Mouse (Mus musculus) spleen, postnatal 10 days (tissue): Measurements from ENCODE around the gene Spink2.
"Not testable (repeated sequence)": the region's sequence is repeated elsewhere in the genome, so short reads cannot be mapped to it uniquely, and the experiment has no call there.

Experiments
- DNase-seq, 2 experiments: peaks; one replicate each; pipeline ENCODE4 v3.0.0; 2021 to 2022; ENCODE audit warnings: low spot score in 2 of 2

Gene Spink2

DNA sequence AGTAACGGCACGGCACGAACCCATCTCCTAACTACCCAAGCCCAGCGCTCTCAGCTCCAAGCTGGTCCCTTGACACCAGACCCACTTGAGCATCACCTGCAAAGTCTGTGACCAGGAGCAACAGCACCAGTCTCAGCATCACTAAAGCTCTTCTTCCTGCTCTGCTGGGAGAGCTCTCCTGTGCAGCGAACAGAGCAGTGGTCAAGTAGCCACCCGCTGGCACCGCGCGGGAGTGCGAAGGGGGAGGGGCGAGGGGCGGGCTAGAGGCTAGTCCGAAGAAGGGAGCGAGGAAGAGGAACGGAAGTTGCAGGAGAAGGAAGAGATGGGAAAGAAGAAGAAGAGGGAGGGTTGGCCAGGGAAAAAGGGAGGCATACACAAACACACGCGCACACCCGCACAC is at the start of gene Spink2:
Gene Spink2, minus strand, starts transcription at position 236 of the 400 bp plus-strand sequence.
- DNase-seq = no peak

DNA sequence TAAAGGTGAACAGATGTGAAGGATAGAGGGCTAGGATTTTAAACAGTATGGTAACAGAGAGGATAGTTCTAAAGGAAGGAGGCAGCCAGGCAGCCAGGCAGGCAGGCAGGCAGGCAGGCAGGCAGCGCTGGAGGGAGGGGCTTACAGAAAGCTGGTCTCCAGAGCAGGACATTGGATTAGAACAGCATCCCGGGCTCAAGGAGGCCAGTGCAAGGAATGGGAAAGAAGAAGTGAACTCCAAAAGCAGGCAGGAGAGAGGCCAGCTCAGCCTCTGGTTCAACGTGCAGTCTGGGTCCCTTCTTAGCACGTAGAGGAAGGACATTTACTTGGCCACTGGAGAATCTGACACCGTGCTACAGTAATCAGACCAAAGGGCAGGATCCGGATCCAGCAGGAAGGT is 48.9 kb upstream of the Spink2 start:
- DNase-seq = no peak

GRCm38 (mm10) chr5:77259315-77259714 is 48.0 kb upstream of the Spink2 start:
- no peak for DNase-seq

DNA sequence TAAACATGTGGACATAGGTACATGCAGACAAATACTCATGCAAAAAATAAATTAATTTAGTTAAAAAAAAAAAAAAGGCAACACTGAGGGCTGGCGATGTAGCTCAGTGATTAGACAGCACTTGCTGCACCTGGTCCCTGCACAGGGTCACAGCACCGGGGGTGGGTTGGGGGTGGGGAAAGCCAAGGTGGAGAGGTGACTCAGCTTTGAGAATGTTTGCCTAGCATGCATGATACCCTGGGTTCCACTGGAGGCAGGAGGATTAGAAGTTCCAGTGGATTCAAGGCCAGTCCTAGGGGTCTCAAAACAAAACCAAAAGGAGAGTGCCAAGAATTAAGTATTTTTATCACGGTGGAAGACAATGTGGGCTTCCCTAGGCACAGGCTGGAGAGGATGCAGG is 46.3 kb upstream of the Spink2 start:
- DNase-seq = no peak

- no peak for DNase-seq
Observed at GRCm38 (mm10) chr5:77254402-77254801, 43.1 kb upstream of the Spink2 start.

GRCm38 (mm10) chr5:77253154-77253553 is 41.9 kb upstream of the Spink2 start:
- DNase-seq = no peak

- DNase-seq = no peak
Observed at GRCm38 (mm10) chr5:77252115-77252827, 41.0 kb upstream of the Spink2 start.

- no peak for DNase-seq
Observed at GRCm38 (mm10) chr5:77251656-77252055, 40.4 kb upstream of the Spink2 start.

DNA sequence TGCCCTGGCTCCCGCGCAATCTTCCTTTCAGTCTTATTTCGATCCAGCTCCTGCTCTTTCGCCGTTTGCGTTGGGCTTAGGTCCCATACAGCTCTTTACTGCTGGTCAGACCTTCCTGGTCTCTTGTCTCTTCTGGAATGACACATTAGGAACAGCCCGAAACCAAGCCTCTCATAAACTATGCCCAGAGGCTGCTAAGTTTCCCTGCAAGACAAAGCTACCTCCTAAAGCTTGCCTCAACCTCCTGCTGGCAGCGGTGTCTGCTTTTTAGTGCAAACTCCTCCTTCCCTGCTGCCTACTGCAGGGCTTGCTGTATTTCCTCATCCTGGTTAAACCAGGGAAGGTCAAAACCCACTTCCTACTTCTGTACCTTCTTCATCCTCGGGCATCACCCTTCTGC is 38.8 kb upstream of the Spink2 start:
- DNase-seq = no peak

- DNase-seq = peak in 1 of 2 experiments; percentile 37
Observed at GRCm38 (mm10) chr5:77245787-77246671, 34.8 kb upstream of the Spink2 start.

DNA sequence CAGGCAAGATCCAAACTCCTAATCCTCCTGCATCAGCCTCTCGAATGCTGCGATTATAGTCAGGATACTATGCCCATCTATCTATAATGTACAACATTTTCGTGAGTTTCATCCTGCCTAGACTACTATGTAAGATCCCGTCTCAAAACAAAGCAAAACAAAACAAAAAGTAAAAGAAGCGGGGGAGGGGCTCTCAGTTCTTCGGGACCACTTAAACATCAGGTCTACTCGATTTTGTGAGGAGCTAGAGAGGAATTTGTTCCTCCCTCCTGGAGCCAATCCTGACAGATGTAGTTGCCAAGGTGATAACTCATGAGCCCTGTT is 34.2 kb upstream of the Spink2 start:
- no peak for DNase-seq

GRCm38 (mm10) chr5:77244331-77244987 is 33.2 kb upstream of the Spink2 start:
- no peak for DNase-seq

GRCm38 (mm10) chr5:77237104-77237503 is 25.8 kb upstream of the Spink2 start:
- DNase-seq = no peak

GRCm38 (mm10) chr5:77234921-77235320 is 23.6 kb upstream of the Spink2 start:
- no peak for DNase-seq

GRCm38 (mm10) chr5:77231863-77232262 is 20.6 kb upstream of the Spink2 start:
- not testable (repeated sequence) for DNase-seq

GRCm38 (mm10) chr5:77228986-77229385 is 17.7 kb upstream of the Spink2 start:
- DNase-seq = no peak

GRCm38 (mm10) chr5:77223043-77223975 is 12.0 kb upstream of the Spink2 start:
- peak; percentile 19 to 51 for DNase-seq

DNA sequence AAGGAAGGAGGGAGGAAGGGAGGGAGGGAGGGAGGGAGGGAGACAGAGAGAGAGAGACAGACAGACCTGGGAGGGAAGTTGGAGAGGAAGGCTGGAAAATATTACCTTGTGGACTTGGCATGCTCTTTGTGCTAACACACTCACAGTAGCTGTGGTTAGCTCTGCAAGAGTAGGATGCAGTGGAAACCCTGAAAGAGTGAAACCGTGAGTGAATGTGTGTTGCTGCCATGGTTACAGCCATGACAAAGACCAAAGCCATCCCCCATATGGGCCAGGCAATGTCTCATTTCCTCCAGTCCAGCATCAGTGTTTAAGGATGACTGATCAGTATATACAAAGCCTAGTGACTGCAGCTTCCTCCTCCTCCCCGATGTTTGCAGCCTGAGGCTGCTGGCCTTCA is 6.5 kb upstream of the Spink2 start:
- DNase-seq = no peak

GRCm38 (mm10) chr5:77217211-77217610 is 5.9 kb upstream of the Spink2 start:
- peak; percentile 58 to 84 for DNase-seq

DNA sequence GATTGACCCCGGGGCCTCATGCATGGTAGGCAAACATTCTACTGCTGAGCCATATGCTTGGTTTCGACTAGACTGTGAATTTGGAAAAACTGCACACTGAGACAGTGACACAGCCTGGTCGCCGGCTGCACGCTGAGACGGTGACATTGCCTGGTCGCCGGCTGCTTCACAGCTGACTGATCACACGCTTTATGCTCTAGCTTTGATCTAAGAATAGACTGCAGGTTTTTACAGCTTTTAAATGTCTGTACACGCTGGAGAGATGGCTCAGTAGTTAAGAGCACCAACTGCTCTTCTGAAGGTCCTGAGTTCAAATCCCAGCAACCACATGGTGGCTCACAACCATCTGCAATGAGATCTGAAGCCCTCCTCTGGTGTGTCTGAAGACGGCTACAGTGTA is 5.1 kb downstream of the Spink2 start:
- DNase-seq = peak in 1 of 2 experiments; percentile 43

GRCm38 (mm10) chr5:77202238-77202637 is 9.0 kb downstream of the Spink2 start:
- DNase-seq = no peak
